Mouse (Mus musculus) CH12.LX (cell line): ENCODE data around the gene Zmym3. TPM values are rescaled to one million over a fixed set of nuclear protein-coding genes. Genes with fewer than 3 reads are reported as not detected.

Source experiments
- DNase-seq: peaks from one replicate; pipeline ENCODE4 v3.0.0-alpha.2; 2013; ENCODE audit errors: extremely low read depth
- H3K27ac ChIP-seq: 2 replicates; pipeline ENCODE4 v1.5.1; 2012; ENCODE audit warnings: low read depth, mild to moderate bottlenecking, control low read depth, moderate library complexity; ENCODE audit not compliant: insufficient read depth
- H3K27me3 ChIP-seq: replicated peaks from 2 replicates; pipeline ENCODE3; 2012; ENCODE audit warnings: inconsistent platforms
- H3K36me3 ChIP-seq, 2 experiments: replicated peaks in 1 of 2; 2 replicates each; pipeline versions ENCODE3 to v1.6.1; 2012; ENCODE audit warnings: inconsistent platforms in 1 of 2, low read length in 1 of 2, mild to moderate bottlenecking in 1 of 2, mixed read lengths in 1 of 2, moderate library complexity in 1 of 2; ENCODE audit not compliant: control insufficient read depth in 1 of 2, insufficient read depth in 1 of 2
- H3K4me1 ChIP-seq, 2 experiments: 2 replicates each; pipeline ENCODE4 v1.6.1; 2012; ENCODE audit warnings: inconsistent platforms in 1 of 2, moderate library complexity in 1 of 2; ENCODE audit not compliant: insufficient read depth in 2 of 2, control insufficient read depth in 1 of 2
- H3K4me2 ChIP-seq: 2 replicates; pipeline ENCODE4 v1.6.1; 2012; ENCODE audit warnings: low read depth, mild to moderate bottlenecking, control low read depth; ENCODE audit not compliant: poor library complexity, insufficient read depth, severe bottlenecking
- H3K4me3 ChIP-seq, 3 experiments: fragments of 150-350 bp in 1 of 3; sonication (generic) in 1 of 3; replicated peaks in 1 of 3; 2 replicates each; pipeline versions ENCODE3 to v1.5.1; 2011 to 2012; ENCODE audit warnings: low read depth in 2 of 3, low read length in 2 of 3, mild to moderate bottlenecking in 2 of 3, moderate library complexity in 2 of 3, control low read depth in 1 of 3, improper control_type of control experiment in 1 of 3, inconsistent platforms in 1 of 3, mixed read lengths in 1 of 3; ENCODE audit not compliant: poor library complexity in 1 of 3
- H3K79me2 ChIP-seq: replicated peaks from 2 replicates; pipeline ENCODE4 v1.6.1; 2012; ENCODE audit warnings: mild to moderate bottlenecking, moderate library complexity; ENCODE audit not compliant: control insufficient read depth, poor library complexity, insufficient read depth, severe bottlenecking; ENCODE audit errors: extremely low read depth
- H3K9ac ChIP-seq: 2 replicates; pipeline ENCODE4 v1.6.1; 2012; ENCODE audit warnings: low read depth, mild to moderate bottlenecking, control low read depth, moderate library complexity; ENCODE audit not compliant: insufficient read depth
- H3K9me3 ChIP-seq: replicated peaks from 2 replicates; pipeline ENCODE3; 2012; ENCODE audit warnings: low read length, inconsistent platforms, mixed read lengths
- CHD2 ChIP-seq: IDR thresholded peaks from 2 replicates; pipeline ENCODE4 v1.6.1; 2011; ENCODE audit warnings: low read length, improper control_type of control experiment
- CTCF ChIP-seq, 2 experiments: IDR thresholded peaks in 1 of 2; conservative IDR thresholded peaks in 1 of 2; 2 replicates each; pipeline ENCODE4 v1.5.1; 2011 to 2012; ENCODE audit warnings: low read depth in 2 of 2, low read length in 2 of 2, improper control_type of control experiment in 1 of 2, inconsistent platforms in 1 of 2, mild to moderate bottlenecking in 1 of 2, moderate library complexity in 1 of 2
- EP300 ChIP-seq: IDR thresholded peaks from 2 replicates; pipeline ENCODE4 v1.6.1; 2011; ENCODE audit warnings: low read length, improper control_type of control experiment
- ETS1 ChIP-seq: conservative IDR thresholded peaks from 2 replicates; pipeline ENCODE4 v1.6.1; 2012; ENCODE audit warnings: low read depth, mild to moderate bottlenecking, inconsistent platforms, low read length, improper control_type of control experiment, moderate library complexity
- GABPA ChIP-seq: IDR thresholded peaks from 2 replicates; pipeline ENCODE4 v1.6.1; 2012; ENCODE audit warnings: low read depth, low read length, improper control_type of control experiment, inconsistent platforms; ENCODE audit not compliant: insufficient replicate concordance
- IRF4 ChIP-seq: IDR thresholded peaks from 2 replicates; pipeline ENCODE4 v1.6.1; 2014; ENCODE audit warnings: low read depth, mild to moderate bottlenecking, inconsistent platforms, low read length, improper control_type of control experiment
- JUND ChIP-seq: conservative IDR thresholded peaks from 2 replicates; pipeline ENCODE4 v1.6.1; 2011; ENCODE audit warnings: low read depth, low read length, improper control_type of control experiment
- KAT2A ChIP-seq: IDR thresholded peaks from 2 replicates; pipeline ENCODE4 v1.6.1; 2012; ENCODE audit warnings: low read length, improper control_type of control experiment, inconsistent platforms; ENCODE audit not compliant: insufficient replicate concordance
- MAFK ChIP-seq: IDR thresholded peaks from 2 replicates; pipeline ENCODE4 v1.6.1; 2011; ENCODE audit warnings: low read length, improper control_type of control experiment; ENCODE audit not compliant: insufficient replicate concordance
- MEF2A ChIP-seq: IDR thresholded peaks from 2 replicates; pipeline ENCODE4 v1.6.1; 2014; ENCODE audit warnings: low read depth, mild to moderate bottlenecking, inconsistent platforms, low read length, improper control_type of control experiment, borderline replicate concordance
- MXI1 ChIP-seq: IDR thresholded peaks from 2 replicates; pipeline ENCODE4 v1.6.1; 2011; ENCODE audit warnings: mild to moderate bottlenecking, low read depth, low read length, improper control_type of control experiment
- PAX5 ChIP-seq: IDR thresholded peaks from 2 replicates; pipeline ENCODE4 v1.6.1; 2012; ENCODE audit warnings: low read length, inconsistent platforms, mixed read lengths
- RAD21 ChIP-seq: IDR thresholded peaks from 2 replicates; pipeline ENCODE4 v1.6.1; 2011; ENCODE audit warnings: low read depth, mild to moderate bottlenecking, low read length, improper control_type of control experiment, moderate library complexity
- RCOR1 ChIP-seq: conservative IDR thresholded peaks from 2 replicates; pipeline ENCODE4 v1.6.1; 2012; ENCODE audit warnings: low read depth, mild to moderate bottlenecking, inconsistent platforms, low read length, improper control_type of control experiment
- SIN3A ChIP-seq: IDR thresholded peaks from 2 replicates; pipeline ENCODE4 v1.6.1; 2012; ENCODE audit warnings: low read length, improper control_type of control experiment, inconsistent platforms
- TCF12 ChIP-seq: IDR thresholded peaks from 2 replicates; pipeline ENCODE4 v1.6.1; 2014; ENCODE audit warnings: low read depth, mild to moderate bottlenecking, inconsistent platforms, low read length, improper control_type of control experiment
- UBTF ChIP-seq: IDR thresholded peaks from 2 replicates; pipeline ENCODE4 v1.6.1; 2012; ENCODE audit warnings: low read depth, mild to moderate bottlenecking, inconsistent platforms, low read length, improper control_type of control experiment, moderate library complexity
- ZKSCAN1 ChIP-seq: IDR thresholded peaks from 2 replicates; pipeline ENCODE4 v1.6.1; 2012; ENCODE audit warnings: low read depth, inconsistent platforms, low read length, improper control_type of control experiment, borderline replicate concordance
- ZNF384 ChIP-seq: IDR thresholded peaks from 2 replicates; pipeline ENCODE4 v1.6.1; 2012; ENCODE audit warnings: low read depth, low read length, improper control_type of control experiment, inconsistent platforms
- dilution Hi-C: fragments of 300-500 bp; cut with MboI; formaldehyde crosslinking; loops from 2 replicates; pipeline ENCODE4 v1.14.3; 2020; ENCODE audit warnings: low sequenced_read_pairs; ENCODE audit not compliant: extremely low pct_unique_long_range_greater_than_20kb, extremely low pct_ligation_motif_present
- in situ Hi-C: fragments of 300-500 bp; cut with MboI; formaldehyde crosslinking; loops from 3 replicates; pipeline ENCODE4 v1.14.3; 2019; ENCODE audit warnings: low sequenced_read_pairs, low pct_ligation_motif_present, low pct_unique_long_range_greater_than_20kb, mixed read lengths
- polyA plus RNA-seq: library from polyadenylated mRNA; unstranded; fragments of >175 nt; gene quantifications from 2 replicates; pipeline ENCODE4 v1.2.1, GENCODE M21; 2012; ENCODE audit warnings: low read depth; ENCODE audit not compliant: insufficient read length
- total RNA-seq, 2 experiments: library from RNA; depleted of rRNA; stranded (reverse); fragments of 300-350 nt in 1 of 2; fragments of >200 nt in 1 of 2; gene quantifications; 2 replicates each; pipeline ENCODE4 v1.2.3; 2012 to 2014

Gene Zmym3
- total and polyA plus RNA-seq, 3 experiments, result 16.6 to 31.3 (median 18.0) TPM

- Histone ChIP-seq H3K4me2 (no peak within 1 kb of the TSS), H3K27me3 (no peaks in the 10 kb centered on the region), H3K4me3 (no peak within 1 kb of the TSS), H3K27ac (no peak within 1 kb of the TSS), H3K4me1 (no peaks in the 10 kb centered on the region), H3K9me3 (no peaks in the 10 kb centered on the region), H3K9ac (no peak within 1 kb of the TSS), H3K79me2 (no peaks in the 10 kb centered on the region), H3K36me3 (no peaks in the 10 kb centered on the region)
- in situ Hi-C loops (no loop called here), dilution Hi-C loops (no loop called here)
- TF ChIP-seq UBTF (no peak), TCF12 (no peak)
- no peak for DNase-seq
Observed at GRCm38 (mm10) chrX:101376190-101376968, 44.3 kb downstream of the Zmym3 start, which contains the start of gene Gjb1. TSS of gene Gjb1 (plus strand) at chrX:101376378.

GRCm38 (mm10) chrX:101372946-101373345 is 47.7 kb downstream of the Zmym3 start:
- Histone ChIP-seq H3K9ac (no peak overlapping the region), H3K4me3 (no peak overlapping the region), H3K27me3 (no peaks in the 10 kb centered on the region), H3K36me3 (no peaks in the 10 kb centered on the region), H3K27ac (no peak overlapping the region)
- dilution Hi-C loops, result no loop called here
- DNase-seq, result no peak
- TF ChIP-seq SIN3A, result no peak
- no peak for TF ChIP-seq MXI1
- TF ChIP-seq MAFK, result no peak
- TF ChIP-seq, all 38 proteins: peak for 0
- in situ Hi-C loops, result no loop called here
- H3K9me3 ChIP-seq, result no peaks in the 10 kb centered on the region
- no peaks in the 10 kb centered on the region for H3K79me2 ChIP-seq
- H3K4me2 ChIP-seq, result no peak overlapping the region
- peaks cover 0 to 7% of the 10 kb centered on the region in 2 experiments; a peak in 2 of 4 replicates for H3K4me1 ChIP-seq

GRCm38 (mm10) chrX:101370573-101370972 is 50.1 kb downstream of the Zmym3 start:
- Histone ChIP-seq H3K4me2 (no peak overlapping the region), H3K9me3 (no peaks in the 10 kb centered on the region), H3K79me2 (no peaks in the 10 kb centered on the region), H3K4me3 (no peak overlapping the region), H3K4me1 (peaks cover 0 to 7% of the 10 kb centered on the region in 2 experiments; a peak in 2 of 4 replicates), H3K36me3 (no peaks in the 10 kb centered on the region), H3K27ac (no peak overlapping the region), H3K9ac (no peak overlapping the region), H3K27me3 (no peaks in the 10 kb centered on the region)
- no peak for TF ChIP-seq IRF4
- TF ChIP-seq MXI1, result no peak
- TF ChIP-seq MEF2A, result no peak
- no peak for TF ChIP-seq RCOR1
- no peak for TF ChIP-seq GABPA
- no peak for TF ChIP-seq EP300
- no peak for TF ChIP-seq PAX5
- no peak for TF ChIP-seq ZKSCAN1
- no peak for TF ChIP-seq JUND
- TF ChIP-seq CHD2, result no peak
- no peak for TF ChIP-seq RAD21
- no peak for TF ChIP-seq CTCF (conservative IDR thresholded peaks at IDR 0.05 in 1 of 2, IDR thresholded peaks at IDR 0.05 in 1 of 2; ENCODE audit: low read depth in 2 of 2, low read length in 2 of 2)
- no peak for TF ChIP-seq ZNF384
- no peak for TF ChIP-seq ETS1
- no peak for TF ChIP-seq KAT2A
- DNase-seq, result no peak
- in situ Hi-C loops (no loop called here), dilution Hi-C loops (no loop called here)
